Mouse (Mus musculus): ENCODE results near the gene Zfp750.

The Zfp750 gene

DNA sequence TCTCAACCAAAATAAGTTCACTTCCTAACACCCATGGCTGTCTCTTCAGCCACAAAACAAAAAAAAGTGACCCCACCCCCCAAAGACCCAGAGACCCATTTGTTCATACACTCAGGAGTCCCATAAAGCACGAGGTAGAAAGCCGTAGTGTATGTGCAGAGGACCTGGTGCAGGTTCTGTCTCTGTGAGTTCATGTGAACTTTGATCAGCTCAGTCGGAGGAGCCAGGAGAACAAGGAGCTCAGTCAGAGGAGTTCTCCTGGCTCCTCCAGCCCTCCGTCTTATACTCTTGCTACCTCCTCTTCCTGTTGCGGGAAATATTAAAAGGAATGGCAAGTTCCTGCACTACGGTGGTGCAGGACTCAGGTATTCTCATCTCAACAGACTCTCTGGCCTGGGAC is 51.7 kb downstream of the Zfp750 start:
- no peak for DNase-seq

Data from retina, postnatal 1 day (tissue).